Mouse (Mus musculus): ENCODE data around the gene Cacna2d3.

DNA sequence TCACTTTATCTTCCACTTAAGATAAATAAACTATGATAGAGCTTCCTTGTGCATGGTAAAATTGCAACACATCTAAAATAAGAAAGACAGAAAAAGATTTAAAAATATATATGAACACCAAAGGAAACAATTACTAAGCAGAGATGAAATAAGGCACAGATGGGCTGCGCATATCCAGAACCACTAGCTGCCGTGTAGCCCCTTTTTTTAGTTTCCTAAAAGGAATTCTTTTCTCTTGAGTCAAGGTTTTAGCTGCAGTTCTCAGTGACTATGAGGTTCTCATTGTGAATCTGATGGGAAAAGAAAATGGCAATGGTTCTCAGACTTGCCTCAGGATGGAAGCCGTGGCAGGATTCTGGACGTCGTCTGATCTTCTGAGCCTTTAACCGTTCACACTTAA, 814.0 kb downstream of the Cacna2d3 start:
- TF ChIP-seq CTCF (IDR thresholded peaks at IDR 0.05 in 2 of 3, conservative IDR thresholded peaks at IDR 0.05 in 1 of 3; ENCODE audit: control insufficient read depth in 1 of 3, insufficient read depth in 1 of 3, low read depth in 2 of 3, low read length in 3 of 3, poor library complexity in 1 of 3, severe bottlenecking in 1 of 3) (no peak), SIN3A (IDR thresholded peaks at IDR 0.05; ENCODE audit: low read length) (no peak), E2F4 (IDR thresholded peaks at IDR 0.05; ENCODE audit: borderline replicate concordance, low read depth, low read length) (no peak), MYB (IDR thresholded peaks at IDR 0.05; ENCODE audit: low read depth, low read length) (no peak), POLR2AphosphoS2 (IDR thresholded peaks at IDR 0.05; ENCODE audit: low read length) (no peak), TAL1 (IDR thresholded peaks at IDR 0.05; ENCODE audit: low read length) (no peak), RAD21 (IDR thresholded peaks at IDR 0.05; ENCODE audit: low read depth, low read length) (no peak), POLR2A (IDR thresholded peaks at IDR 0.05; ENCODE audit: control insufficient read depth in 1 of 2, insufficient read depth in 1 of 2, low read depth in 1 of 2, low read length in 2 of 2, poor library complexity in 1 of 2) (no peak), ETS1 (IDR thresholded peaks at IDR 0.05; ENCODE audit: low read depth, low read length) (no peak), ELF1 (IDR thresholded peaks at IDR 0.05; ENCODE audit: low read depth, low read length) (no peak), KAT2A (conservative IDR thresholded peaks at IDR 0.05; ENCODE audit: low read depth, low read length) (no peak), MAX (IDR thresholded peaks at IDR 0.05; ENCODE audit: low read length) (no peak)

Data from MEL (cell line).